8 mouse cellular contexts compared by ENCODE assay signal in the genomic region with DNA sequence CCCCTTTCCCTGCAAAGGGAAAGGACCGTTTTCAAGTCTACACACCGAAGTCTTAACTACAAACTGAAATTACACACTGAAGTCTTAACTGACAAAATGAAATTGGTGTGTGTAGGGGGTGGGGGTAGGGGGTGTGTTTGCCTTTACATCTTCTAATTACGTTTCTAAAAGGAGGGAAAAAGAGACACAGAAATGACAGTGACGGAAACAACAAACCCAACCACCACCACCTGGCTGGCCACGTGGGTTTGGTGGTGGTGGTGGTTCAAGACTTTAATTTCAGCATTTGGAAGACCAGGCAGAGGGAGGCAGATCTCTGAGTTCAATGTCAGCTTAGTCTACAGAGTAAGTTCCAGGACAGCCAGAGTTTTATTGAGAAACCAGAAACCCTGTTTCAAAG. TPM values are rescaled to one million over a fixed set of nuclear protein-coding genes. Genes with fewer than 3 reads are reported as not detected.
DNase-seq lines count a peak whose midpoint lies in the region; ATAC-seq and TF ChIP-seq lines count a peak whose summit lies in the region.

No protein-coding gene starts in this region.

- peak; percentile 16 for ATAC-seq in forebrain, embryonic 13.5 days
- peak; percentile 21; the same call in 1 of the 2 replicates for ATAC-seq in liver, embryonic 13.5 days (ENCODE audit: low read depth)
- ATAC-seq in stomach, postnatal 0 days (ENCODE audit: low FRiP score, low TSS enrichment): peak; percentile 9; the same call in 1 of the 2 replicates

- peak; percentile 12 for DNase-seq in embryo, embryonic 11 days
- DNase-seq in embryo, embryonic 9.5 days (ENCODE audit: extremely low spot score): no peak
- DNase-seq in CD4-positive, CD25-positive, alpha-beta regulatory T cell, adult 2 months (ENCODE audit: low read depth, low spot score): peak; percentile 49
- no peak for DNase-seq in liver, embryonic 13.5 days
- no peak for DNase-seq in stomach, postnatal 0 days (ENCODE audit: low spot score)
- DNase-seq in spleen, postnatal 36 days (ENCODE audit: low spot score in 2 of 2): no peak
- no peak for DNase-seq in Muller cell, postnatal 12 days (ENCODE audit: inconsistent ontology term)

- H3K27ac ChIP-seq in forebrain, embryonic 13.5 days: no peak overlapping the region
- no peak overlapping the region for H3K27ac ChIP-seq in liver, embryonic 13.5 days
- H3K27ac ChIP-seq in stomach, postnatal 0 days (replicated peaks): no peak overlapping the region

- H3K4me3 ChIP-seq in forebrain, embryonic 13.5 days: peak overlapping the region; percentile 83
- peak overlapping the region; percentile 83 for H3K4me3 ChIP-seq in liver, embryonic 13.5 days (replicated peaks)
- H3K4me3 ChIP-seq in stomach, postnatal 0 days (ENCODE audit: low read depth, low read length): peak overlapping the region; percentile 92

- no peak for TF ChIP-seq CTCF in stomach, postnatal 0 days (IDR thresholded peaks at IDR 0.05; ENCODE audit: low read depth)

- no peak for TF ChIP-seq EP300 in stomach, postnatal 0 days (optimal IDR thresholded peaks at IDR 0.05)

- 0 out of 2 replicates have a peak overlapping the region, but pooled peaks have one; percentile 50 for H3K9ac ChIP-seq in forebrain, embryonic 13.5 days
- H3K9ac ChIP-seq in liver, embryonic 13.5 days: peak overlapping the region; percentile 84
- peak overlapping the region; percentile 81 for H3K9ac ChIP-seq in stomach, postnatal 0 days (ENCODE audit: low read length)

- WGBS in forebrain, embryonic 13.5 days: under 1% methylated on average over 5 of the region's 5 CpGs
- WGBS in liver, embryonic 13.5 days (ENCODE audit: insufficient replicate concordance): 5% methylated on average over 5 of the region's 5 CpGs
- 4% methylated on average over 5 of the region's 5 CpGs for WGBS in stomach, postnatal 0 days

- peaks cover 21% of the 10 kb centered on the region for H3K36me3 ChIP-seq in forebrain, embryonic 13.5 days (ENCODE audit: poor library complexity, severe bottlenecking)
- 0 out of 2 replicates have a peak, but pooled peaks cover 2% of the 10 kb centered on the region for H3K36me3 ChIP-seq in liver, embryonic 13.5 days
- H3K36me3 ChIP-seq in stomach, postnatal 0 days (ENCODE audit: control insufficient read depth, insufficient read depth, low read length): no peaks in the 10 kb centered on the region; the same call in 1 of the 2 replicates

- peak overlapping the region; percentile 77 for H3K4me2 ChIP-seq in forebrain, embryonic 13.5 days
- H3K4me2 ChIP-seq in liver, embryonic 13.5 days: peak overlapping the region; percentile 71
- H3K4me2 ChIP-seq in stomach, postnatal 0 days (replicated peaks; ENCODE audit: low read depth): peak overlapping the region; percentile 80

- no peaks in the 10 kb centered on the region for H3K9me3 ChIP-seq in forebrain, embryonic 13.5 days (replicated peaks)
- no peaks in the 10 kb centered on the region for H3K9me3 ChIP-seq in liver, embryonic 13.5 days (replicated peaks)
- no peaks in the 10 kb centered on the region for H3K9me3 ChIP-seq in stomach, postnatal 0 days (ENCODE audit: control insufficient read depth, low read length)

- no peaks in the 10 kb centered on the region for H3K27me3 ChIP-seq in forebrain, embryonic 13.5 days
- H3K27me3 ChIP-seq in liver, embryonic 13.5 days: no peaks in the 10 kb centered on the region
- no peaks in the 10 kb centered on the region for H3K27me3 ChIP-seq in stomach, postnatal 0 days (ENCODE audit: control insufficient read depth, insufficient read depth, low read length)

- peaks cover 13% of the 10 kb centered on the region for H3K4me1 ChIP-seq in forebrain, embryonic 13.5 days
- peaks cover 23% of the 10 kb centered on the region for H3K4me1 ChIP-seq in liver, embryonic 13.5 days (replicated peaks)
- no peaks in the 10 kb centered on the region for H3K4me1 ChIP-seq in stomach, postnatal 0 days (replicated peaks; ENCODE audit: control insufficient read depth, insufficient read depth)

RNA-seq across cellular contexts. Expression of gene Lancl1, which starts 0.4 kb away (rescaled TPM):
- polyA plus RNA-seq in forebrain, embryonic 13.5 days (2015; fragmentation: Nextera tagmentation; extraction: Ambion mirVana): 125 and 137 TPM in 2 replicates
- 25.7 and 25.8 TPM in 2 replicates for polyA plus RNA-seq in liver, embryonic 13.5 days (2015; fragmentation: Nextera tagmentation; extraction: Ambion mirVana)
- polyA plus RNA-seq in stomach, postnatal 0 days (2015; fragmentation: Nextera tagmentation; extraction: Ambion mirVana): 49.4 and 56.3 TPM in 2 replicates

Comparison
In these comparisons a context has a peak if more than half of its experiments do, and no peak if none do; other contexts are left out.
1. DNase-seq: peak in embryo, embryonic 11 days (single experiment) and CD4-positive, CD25-positive, alpha-beta regulatory T cell, adult 2 months (single experiment); none in embryo, embryonic 9.5 days (single experiment), liver, embryonic 13.5 days (single experiment), stomach, postnatal 0 days (single experiment), spleen, postnatal 36 days (0 of 2) and Muller cell, postnatal 12 days (single experiment).
2. Peak in every context shown above with its lines, with median percentiles within 50 percentile points of each other: ATAC-seq, H3K4me2 ChIP-seq, H3K4me3 ChIP-seq and H3K9ac ChIP-seq.